Mouse (Mus musculus) G1E (cell line): Measurements from ENCODE around the gene Mcm8. TPM values are rescaled to one million over a fixed set of nuclear protein-coding genes. Genes with fewer than 3 reads are reported as not detected.
A peak's percentile ranks its signal among the peaks of the same experiment; 100 is the strongest.

Experiments used
- ATAC-seq: 2 replicates; pipeline ENCODE4 v1.8.0; 2016; ENCODE audit warnings: mild to moderate bottlenecking; ENCODE audit not compliant: insufficient number of reproducible peaks, poor library complexity, low FRiP score, severe bottlenecking; ENCODE audit errors: extremely low read depth
- DNase-seq: peaks from one replicate; pipeline ENCODE4 v3.0.0; 2012; ENCODE audit warnings: low spot score
- H3K27me3 ChIP-seq: 2 replicates; pipeline ENCODE4 v1.6.1; 2012; ENCODE audit warnings: mild to moderate bottlenecking, low read length, inconsistent platforms; ENCODE audit not compliant: insufficient read depth
- H3K36me3 ChIP-seq: replicated peaks from 2 replicates; pipeline ENCODE3; 2012; ENCODE audit warnings: mild to moderate bottlenecking, inconsistent platforms
- H3K4me1 ChIP-seq: 2 replicates; pipeline ENCODE4 v1.6.1; 2012; ENCODE audit warnings: low read depth, low read length, inconsistent platforms, mixed read lengths; ENCODE audit not compliant: insufficient read depth
- H3K4me3 ChIP-seq: 2 replicates; pipeline ENCODE4 v1.5.1; 2012; ENCODE audit warnings: low read depth, mild to moderate bottlenecking, inconsistent platforms, low read length, moderate library complexity, mixed read lengths
- H3K9me3 ChIP-seq: replicated peaks from 2 replicates; pipeline ENCODE4 v1.6.1; 2012; ENCODE audit warnings: inconsistent platforms
- CTCF ChIP-seq: IDR thresholded peaks from 2 replicates; pipeline ENCODE4 v1.5.1; 2012; ENCODE audit warnings: low read depth, low read length, inconsistent platforms, mixed read lengths
- GATA1 ChIP-seq: IDR thresholded peaks from 2 replicates; pipeline ENCODE4 v1.6.1; 2012; ENCODE audit warnings: borderline replicate concordance, low read length, inconsistent platforms, mixed read lengths
- GATA2 ChIP-seq: IDR thresholded peaks from 2 replicates; pipeline ENCODE4 v1.6.1; 2012; ENCODE audit warnings: low read depth, low read length, inconsistent platforms, borderline replicate concordance
- POLR2AphosphoS5 ChIP-seq: IDR thresholded peaks from 2 replicates; pipeline ENCODE4 v1.6.1; 2012; ENCODE audit warnings: low read depth, low read length, inconsistent platforms; ENCODE audit not compliant: insufficient replicate concordance
- TAL1 ChIP-seq: conservative IDR thresholded peaks from 2 replicates; pipeline ENCODE4 v1.6.1; 2012; ENCODE audit warnings: low read depth, low read length, inconsistent platforms, mixed read lengths
- polyA plus RNA-seq: library from polyadenylated mRNA; stranded (reverse); fragments of >175 nt; gene quantifications from 2 replicates; pipeline ENCODE4 v1.2.3, GENCODE M21; 2012
- total RNA-seq, 2 experiments: library from RNA; stranded (forward) in 1 of 2; stranded (reverse) in 1 of 2; fragments of 200-1000 nt in 1 of 2; fragments of >200 nt in 1 of 2; fragmentation: Nextera tagmentation in 1 of 2; gene quantifications; 2 replicates each; pipeline ENCODE4 v1.2.3; 2014 to 2017

The Mcm8 gene
- total and polyA plus RNA-seq, 3 experiments: 3.2 to 35.7 (median 16.4) TPM

GRCm38 (mm10) chr2:132794204-132794586 lies 21.7 kb upstream of the Mcm8 start:
- Histone ChIP-seq H3K36me3 (no peaks in the 10 kb centered on the region), H3K4me1 (no peaks in the 10 kb centered on the region), H3K4me3 (no peak overlapping the region), H3K9me3 (no peaks in the 10 kb centered on the region), H3K27me3 (peaks cover 13% of the 10 kb centered on the region)
- ATAC-seq: no peak
- DNase-seq: no peak
- no peak for TF ChIP-seq GATA1
- no peak for TF ChIP-seq TAL1
- no peak for TF ChIP-seq CTCF
- no peak for TF ChIP-seq POLR2AphosphoS5
- no peak for TF ChIP-seq GATA2

GRCm38 (mm10) chr2:132802976-132803375 lies 13.0 kb upstream of the Mcm8 start:
- H3K27me3 ChIP-seq: no peaks in the 10 kb centered on the region
- peaks cover 58% of the 10 kb centered on the region for H3K36me3 ChIP-seq
- H3K4me3 ChIP-seq: no peak overlapping the region
- peaks cover 9% of the 10 kb centered on the region for H3K9me3 ChIP-seq
- H3K4me1 ChIP-seq: no peaks in the 10 kb centered on the region
- TF ChIP-seq TAL1: no peak
- TF ChIP-seq GATA2: no peak
- no peak for TF ChIP-seq POLR2AphosphoS5
- DNase-seq (no peak), ATAC-seq (no peak)

GRCm38 (mm10) chr2:132841071-132841470 lies 25.1 kb downstream of the Mcm8 start:
- Histone ChIP-seq H3K36me3 (peaks cover 73% of the 10 kb centered on the region), H3K9me3 (no peaks in the 10 kb centered on the region), H3K4me3 (no peak overlapping the region), H3K4me1 (peaks cover 4% of the 10 kb centered on the region), H3K27me3 (no peaks in the 10 kb centered on the region)
- DNase-seq (no peak), ATAC-seq (no peak)
- TF ChIP-seq TAL1: no peak
- no peak for TF ChIP-seq CTCF
- TF ChIP-seq POLR2AphosphoS5: no peak
- no peak for TF ChIP-seq GATA2
- TF ChIP-seq GATA1: no peak

- peaks cover 52% of the 10 kb centered on the region for H3K36me3 ChIP-seq
- H3K4me3 ChIP-seq: peak within 1 kb of the TSS; percentile 93
- peaks cover 27% of the 10 kb centered on the region for H3K4me1 ChIP-seq
- TF ChIP-seq TAL1 (no peak), CTCF (peak; percentile 96), POLR2AphosphoS5 (no peak)
- DNase-seq: peak; percentile 72
- H3K9me3 ChIP-seq: no peaks in the 10 kb centered on the region
- no peaks in the 10 kb centered on the region for H3K27me3 ChIP-seq
- peak; percentile 83 for ATAC-seq
Measured at GRCm38 (mm10) chr2:132846407-132847358, 30.7 kb downstream of the Mcm8 start, which contains the start of gene Crls1. Crls1 (plus strand) TSS chr2:132846666.

GRCm38 (mm10) chr2:132847581-132847980 lies 31.6 kb downstream of the Mcm8 start:
- no peak for TF ChIP-seq GATA2
- no peak for TF ChIP-seq POLR2AphosphoS5
- no peak for TF ChIP-seq CTCF
- no peak for TF ChIP-seq GATA1
- TF ChIP-seq TAL1: no peak
- Histone ChIP-seq H3K4me3 (peak overlapping the region; percentile 93), H3K27me3 (no peaks in the 10 kb centered on the region), H3K4me1 (peaks cover 32% of the 10 kb centered on the region), H3K9me3 (no peaks in the 10 kb centered on the region), H3K36me3 (peaks cover 56% of the 10 kb centered on the region)
- no peak; the same call in 1 of the 2 replicates for ATAC-seq
- peak; percentile 10 for DNase-seq

GRCm38 (mm10) chr2:132848361-132848760 lies 32.4 kb downstream of the Mcm8 start:
- H3K36me3 ChIP-seq: peaks cover 56% of the 10 kb centered on the region
- TF ChIP-seq GATA2 (no peak), TAL1 (no peak), GATA1 (no peak), CTCF (no peak), POLR2AphosphoS5 (no peak)
- peak overlapping the region; percentile 93; the same call in 1 of the 2 replicates for H3K4me3 ChIP-seq
- DNase-seq (no peak), ATAC-seq (no peak)
- H3K9me3 ChIP-seq: no peaks in the 10 kb centered on the region
- no peaks in the 10 kb centered on the region for H3K27me3 ChIP-seq
- peaks cover 32% of the 10 kb centered on the region for H3K4me1 ChIP-seq

- H3K9me3 ChIP-seq: no peaks in the 10 kb centered on the region
- no peak for TF ChIP-seq CTCF
- no peak for TF ChIP-seq TAL1
- no peak for TF ChIP-seq GATA2
- TF ChIP-seq GATA1: no peak
- TF ChIP-seq POLR2AphosphoS5: no peak
- no peaks in the 10 kb centered on the region for H3K27me3 ChIP-seq
- no peak for ATAC-seq
- H3K36me3 ChIP-seq: peaks cover 62% of the 10 kb centered on the region
- H3K4me1 ChIP-seq: peaks cover 32% of the 10 kb centered on the region
- no peak for DNase-seq
- no peak overlapping the region for H3K4me3 ChIP-seq
Measured at GRCm38 (mm10) chr2:132849141-132849540, 33.2 kb downstream of the Mcm8 start.
